ENCODE assay signal across 1 mouse cellular context in the genomic region with DNA sequence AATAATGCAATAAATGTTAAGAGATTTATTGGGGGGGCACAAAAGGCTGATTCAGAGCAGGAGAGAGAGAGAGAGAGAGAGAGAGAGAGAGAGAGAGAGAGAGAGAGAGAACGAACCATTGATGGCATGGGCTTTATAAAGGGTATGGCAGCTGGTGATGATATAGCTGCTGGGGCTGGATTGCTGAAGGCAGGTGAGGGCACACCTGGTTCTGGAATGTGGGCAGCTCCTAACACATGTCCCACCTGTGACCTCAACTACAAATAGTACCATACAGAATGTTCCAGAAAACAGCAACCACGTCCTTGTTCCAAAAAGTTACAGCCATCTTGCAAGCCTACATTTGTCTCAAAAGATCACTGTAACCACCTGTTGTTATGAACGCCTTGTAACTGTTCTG.
TF ChIP-seq lines count a peak whose summit lies in the region.

No protein-coding gene starts in this region.

TF ChIP-seq in MEL, 35 proteins besides CTCF, POLR2A, EP300 and RAD21 (continued from another document):
- TF ChIP-seq GATA1 (IDR thresholded peaks at IDR 0.05; ENCODE audit: low read depth, low read length) (no peak), POLR2AphosphoS5 (IDR thresholded peaks at IDR 0.05; ENCODE audit: borderline replicate concordance, low read depth, low read length) (no peak), ETS1 (IDR thresholded peaks at IDR 0.05; ENCODE audit: low read depth, low read length) (no peak), CHD2 (IDR thresholded peaks at IDR 0.05; ENCODE audit: low read length) (no peak), TBP (IDR thresholded peaks at IDR 0.05; ENCODE audit: low read depth, low read length) (no peak), MAFK (IDR thresholded peaks at IDR 0.05; ENCODE audit: borderline replicate concordance, low read depth, low read length) (no peak), MAZ (IDR thresholded peaks at IDR 0.05; ENCODE audit: low read depth, low read length) (no peak), SMC3 (IDR thresholded peaks at IDR 0.05; ENCODE audit: low read depth, low read length) (no peak)
